Comparison of ENCODE assay signal across 10 mouse cellular contexts in the genomic region with DNA sequence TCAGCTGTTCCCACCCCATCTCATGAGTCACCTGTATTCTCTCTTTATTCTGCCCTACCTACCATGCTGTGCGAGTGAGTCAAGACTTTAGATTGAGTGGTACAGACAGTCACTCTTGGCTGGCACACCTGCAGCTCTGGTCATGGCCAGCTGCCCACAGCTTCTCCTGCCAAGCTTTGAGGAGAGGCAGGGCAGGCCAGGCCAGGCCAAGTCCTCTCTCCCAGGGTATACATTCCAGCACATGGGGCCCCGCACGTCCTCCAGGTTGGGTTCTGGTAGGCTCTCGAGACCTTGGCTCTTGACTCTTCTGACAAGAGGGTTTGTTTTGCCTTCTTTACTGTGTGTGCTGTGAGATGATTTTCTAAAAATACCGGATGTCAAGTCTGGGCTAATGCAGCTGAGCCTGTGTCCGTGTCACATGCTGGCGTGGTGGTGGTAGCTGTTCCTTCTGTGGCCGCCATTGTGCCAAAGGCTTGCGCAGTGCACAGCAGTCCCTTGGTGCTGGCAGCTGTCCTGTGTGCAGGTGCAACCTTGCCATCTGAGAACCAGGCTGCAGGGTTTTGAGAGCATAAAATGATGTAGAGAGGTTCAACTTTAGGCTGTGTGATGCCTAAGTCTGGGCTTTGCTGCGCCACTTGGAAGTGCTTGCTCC. TPM values are rescaled to one million over a fixed set of nuclear protein-coding genes. Genes with fewer than 3 reads are reported as not detected.
DNase-seq lines count a peak whose midpoint lies in the region; ATAC-seq lines count a peak whose summit lies in the region.
"Had no signal": no experiment of that assay in that cellular context is flagged by ENCODE, and none has a peak within 500 bp of the region (broad histone marks: within the 10 kb centered on the region; RNA-seq: fewer than 3 reads in every experiment).

No protein-coding gene starts in this region.

- no peaks in the 10 kb centered on the region for H3K27me3 ChIP-seq in hindbrain, embryonic 16.5 days (replicated peaks; ENCODE audit: control insufficient read depth, insufficient read depth, low read length)
- H3K27me3 ChIP-seq in hindbrain, embryonic 13.5 days, result peaks cover 9% of the 10 kb centered on the region; the same call in 1 of the 2 replicates
- no peaks in the 10 kb centered on the region for H3K27me3 ChIP-seq in embryonic facial prominence, embryonic 10.5 days (replicated peaks; ENCODE audit: low read depth, poor library complexity, severe bottlenecking)
- no peaks in the 10 kb centered on the region for H3K27me3 ChIP-seq in midbrain, embryonic 15.5 days (replicated peaks)

- H3K9me3 ChIP-seq in hindbrain, embryonic 16.5 days (ENCODE audit: control insufficient read depth, low read length), result no peaks in the 10 kb centered on the region
- H3K9me3 ChIP-seq in hindbrain, embryonic 13.5 days, result no peaks in the 10 kb centered on the region
- H3K9me3 ChIP-seq in embryonic facial prominence, embryonic 10.5 days, result peaks cover 3% of the 10 kb centered on the region; the same call in 1 of the 2 replicates
- H3K9me3 ChIP-seq in midbrain, embryonic 15.5 days, result no peaks in the 10 kb centered on the region

- ATAC-seq in hindbrain, embryonic 16.5 days, result peak; percentile 21; the same call in 1 of the 2 replicates
- no peak for ATAC-seq in hindbrain, embryonic 13.5 days (ENCODE audit: low FRiP score)
- no peak for ATAC-seq in midbrain, embryonic 15.5 days (replicated peaks)
- ATAC-seq: CD4-positive, CD25-positive, alpha-beta regulatory T cell, adult 4 months had no signal

- no peaks in the 10 kb centered on the region for H3K4me1 ChIP-seq in hindbrain, embryonic 16.5 days (ENCODE audit: control insufficient read depth, insufficient read depth, low read depth, low read length)
- H3K4me1 ChIP-seq in hindbrain, embryonic 13.5 days (replicated peaks), result 0 out of 2 replicates have a peak, but pooled peaks cover 2% of the 10 kb centered on the region
- peaks cover 55% of the 10 kb centered on the region for H3K4me1 ChIP-seq in embryonic facial prominence, embryonic 10.5 days
- H3K4me1 ChIP-seq in midbrain, embryonic 15.5 days, result no peaks in the 10 kb centered on the region

- WGBS in hindbrain, embryonic 16.5 days, result 88% methylated on average over 10 of the region's 10 CpGs
- 94% methylated on average over 10 of the region's 10 CpGs for WGBS in hindbrain, embryonic 13.5 days
- 86% methylated on average over 10 of the region's 10 CpGs for WGBS in embryonic facial prominence, embryonic 10.5 days
- 92% methylated on average over 10 of the region's 10 CpGs for WGBS in midbrain, embryonic 15.5 days

- intact Hi-C loops in heart, postnatal 36 days (cut with DNase I), result no loop called here

- no peak overlapping the region for H3K4me3 ChIP-seq in hindbrain, embryonic 16.5 days (ENCODE audit: low read length)
- H3K4me3 ChIP-seq in hindbrain, embryonic 13.5 days, result no peak overlapping the region
- no peak overlapping the region for H3K4me3 ChIP-seq in embryonic facial prominence, embryonic 10.5 days
- H3K4me3 ChIP-seq in midbrain, embryonic 15.5 days, result no peak overlapping the region

- H3K36me3 ChIP-seq in hindbrain, embryonic 16.5 days (ENCODE audit: control insufficient read depth, insufficient read depth, low read length), result no peaks in the 10 kb centered on the region; the same call in none of the 2 replicates
- H3K36me3 ChIP-seq in hindbrain, embryonic 13.5 days, result peaks cover 40% of the 10 kb centered on the region
- peaks cover 10% of the 10 kb centered on the region for H3K36me3 ChIP-seq in embryonic facial prominence, embryonic 10.5 days (replicated peaks)
- H3K36me3 ChIP-seq in midbrain, embryonic 15.5 days (replicated peaks), result peaks cover 9% of the 10 kb centered on the region; the same call in 1 of the 2 replicates

- H3K9ac ChIP-seq in hindbrain, embryonic 16.5 days (ENCODE audit: low read depth, low read length), result no peak overlapping the region
- H3K9ac ChIP-seq in hindbrain, embryonic 13.5 days, result no peak overlapping the region
- no peak overlapping the region for H3K9ac ChIP-seq in midbrain, embryonic 15.5 days
- H3K9ac ChIP-seq: liver, embryonic 14.5 days had no signal

- no peak overlapping the region for H3K4me2 ChIP-seq in hindbrain, embryonic 16.5 days (ENCODE audit: low read length)
- no peak overlapping the region for H3K4me2 ChIP-seq in hindbrain, embryonic 13.5 days
- no peak overlapping the region for H3K4me2 ChIP-seq in midbrain, embryonic 15.5 days

- no peak for DNase-seq in embryonic facial prominence, embryonic 10.5 days (ENCODE audit: low spot score)
- peak; percentile 67 to 75 for DNase-seq in heart, postnatal 36 days
- peak; percentile 77 for DNase-seq in lung, postnatal 14 days
- no peak for DNase-seq in spleen, postnatal 10 days (ENCODE audit: low spot score in 2 of 2)
- DNase-seq in layer of hippocampus, adult 9-10 months (ENCODE audit: low spot score), result no peak

- no peak overlapping the region for H3K27ac ChIP-seq in hindbrain, embryonic 16.5 days (ENCODE audit: low read depth, low read length)
- no peak overlapping the region for H3K27ac ChIP-seq in hindbrain, embryonic 13.5 days
- 0 out of 2 replicates have a peak overlapping the region, but pooled peaks have one; percentile 2 for H3K27ac ChIP-seq in embryonic facial prominence, embryonic 10.5 days (replicated peaks)
- H3K27ac ChIP-seq in midbrain, embryonic 15.5 days, result no peak overlapping the region
- H3K27ac ChIP-seq: liver, embryonic 14.5 days had no signal

RNA-seq across cellular contexts. Expression of a gene that starts 47.2 kb away (rescaled TPM):
- 11.3 and 13.4 TPM in 2 replicates for polyA plus RNA-seq in hindbrain, embryonic 16.5 days (2015; fragmentation: Nextera tagmentation; extraction: Ambion mirVana)
- polyA plus RNA-seq in hindbrain, embryonic 13.5 days (2015; fragmentation: Nextera tagmentation; extraction: Ambion mirVana), result 8.6 and 9.2 TPM in 2 replicates
- polyA plus RNA-seq in embryonic facial prominence, embryonic 10.5 days (2016; fragmentation: Nextera tagmentation; extraction: Ambion mirVana), result 0.75 and 0.85 TPM in 2 replicates
- total RNA-seq in heart, postnatal 36 days (2021), result 10 to 100 TPM; 30.8 to 38.3 TPM
- polyA plus RNA-seq in midbrain, embryonic 15.5 days (2015; fragmentation: Nextera tagmentation; extraction: Ambion mirVana), result 13.8 and 14.4 TPM in 2 replicates

Comparison
In these comparisons a context has a peak if more than half of its experiments do, and no peak if none do; other contexts are left out.
1. DNase-seq: peak in heart, postnatal 36 days (2 of 2) and lung, postnatal 14 days (single experiment); none in embryonic facial prominence, embryonic 10.5 days (single experiment), spleen, postnatal 10 days (0 of 2) and layer of hippocampus, adult 9-10 months (single experiment).